Mouse (Mus musculus): ENCODE measurements around the gene Acp7.

DNA sequence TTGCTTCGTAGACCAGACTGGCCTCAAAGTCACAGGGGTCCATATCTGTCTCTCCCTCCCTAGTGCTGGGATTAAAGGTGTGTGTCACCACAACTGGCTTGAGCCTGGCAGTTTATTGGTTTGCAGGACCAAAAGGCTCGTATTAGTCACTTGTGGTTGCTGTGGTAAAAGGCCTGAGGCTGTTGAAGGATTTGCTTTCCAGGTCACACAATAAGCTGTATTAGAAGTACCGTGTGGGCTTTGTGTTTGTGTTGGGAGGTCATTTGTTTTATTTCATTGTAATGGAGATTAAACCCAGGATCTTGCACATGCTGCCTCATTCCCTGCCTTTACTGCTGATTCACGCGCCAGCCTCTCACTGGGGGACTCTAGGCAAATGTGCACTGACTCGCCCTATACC lies 14.2 kb upstream of the Acp7 start:
- TF ChIP-seq CTCF (IDR thresholded peaks at IDR 0.05; ENCODE audit: low read depth, low read length) (no peak), POLR2A (IDR thresholded peaks at IDR 0.05; ENCODE audit: extremely low read depth, insufficient read depth, low read length) (no peak)
